Mouse (Mus musculus): ENCODE data around the gene Gm10964.
A peak's percentile ranks its signal among the peaks of the same experiment; 100 is the strongest.

Gene Gm10964

DNA sequence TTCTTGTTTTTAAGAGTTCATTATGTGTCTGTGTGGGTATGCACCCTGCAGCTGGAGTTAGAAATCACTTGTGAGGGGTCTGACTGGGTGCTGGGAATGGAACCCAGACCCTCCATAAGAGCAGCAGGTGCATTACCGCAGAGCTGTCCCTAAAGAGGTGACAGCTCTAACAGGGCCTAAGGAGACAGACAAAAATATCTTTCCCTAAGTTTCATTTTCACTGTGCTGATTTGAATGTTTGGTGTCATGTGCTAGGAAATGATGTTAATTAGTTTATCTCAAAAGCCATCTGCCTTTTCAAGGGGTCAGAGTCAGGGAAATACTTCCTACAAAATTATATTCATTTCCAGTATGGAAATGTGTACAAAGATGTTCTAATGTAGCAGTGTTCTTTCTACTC, at the start of gene Gm10964:
Gm10964 (plus strand) TSS at position 38 of the 400 bp plus-strand sequence.
- no peak for DNase-seq (ENCODE audit: low read depth, low spot score)

GRCm38 (mm10) chr3:103690506-103690905, 48.7 kb upstream of the Gm10964 start:
- no peak for DNase-seq (ENCODE audit: low read depth, low spot score)

GRCm38 (mm10) chr3:103695556-103695955, 43.6 kb upstream of the Gm10964 start:
- DNase-seq (ENCODE audit: low read depth, low spot score) = no peak

GRCm38 (mm10) chr3:103696388-103696925, 42.7 kb upstream of the Gm10964 start:
- peak; percentile 54 for DNase-seq (ENCODE audit: low read depth, low spot score)

- no peak for DNase-seq (ENCODE audit: low read depth, low spot score)
Measured at GRCm38 (mm10) chr3:103704661-103705060, 34.5 kb upstream of the Gm10964 start.

DNA sequence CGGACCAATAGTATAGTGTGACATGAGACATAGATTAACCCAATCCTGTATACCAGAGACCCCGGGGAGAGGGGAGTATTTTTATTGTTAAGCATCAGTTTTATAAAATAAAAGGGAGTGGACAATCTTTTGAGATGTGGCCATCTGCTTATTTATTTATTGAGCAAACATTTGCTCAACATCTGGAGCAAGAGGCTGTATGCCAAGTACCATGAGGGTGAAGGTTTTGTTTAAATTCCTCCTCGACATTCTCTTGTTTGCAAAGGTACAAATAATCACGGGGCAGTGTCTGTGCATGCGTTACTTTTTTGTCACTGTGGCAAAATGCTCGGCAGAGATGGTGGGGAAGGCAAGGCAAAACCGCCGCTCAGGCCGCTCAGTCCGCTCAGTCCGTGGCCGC, 33.7 kb upstream of the Gm10964 start:
- DNase-seq (ENCODE audit: low read depth, low spot score) = no peak

GRCm38 (mm10) chr3:103709470-103710040, 29.6 kb upstream of the Gm10964 start:
- DNase-seq (ENCODE audit: low read depth, low spot score) = no peak

- DNase-seq (ENCODE audit: low read depth, low spot score) = no peak
Measured at GRCm38 (mm10) chr3:103712196-103712595, 27.0 kb upstream of the Gm10964 start.

DNA sequence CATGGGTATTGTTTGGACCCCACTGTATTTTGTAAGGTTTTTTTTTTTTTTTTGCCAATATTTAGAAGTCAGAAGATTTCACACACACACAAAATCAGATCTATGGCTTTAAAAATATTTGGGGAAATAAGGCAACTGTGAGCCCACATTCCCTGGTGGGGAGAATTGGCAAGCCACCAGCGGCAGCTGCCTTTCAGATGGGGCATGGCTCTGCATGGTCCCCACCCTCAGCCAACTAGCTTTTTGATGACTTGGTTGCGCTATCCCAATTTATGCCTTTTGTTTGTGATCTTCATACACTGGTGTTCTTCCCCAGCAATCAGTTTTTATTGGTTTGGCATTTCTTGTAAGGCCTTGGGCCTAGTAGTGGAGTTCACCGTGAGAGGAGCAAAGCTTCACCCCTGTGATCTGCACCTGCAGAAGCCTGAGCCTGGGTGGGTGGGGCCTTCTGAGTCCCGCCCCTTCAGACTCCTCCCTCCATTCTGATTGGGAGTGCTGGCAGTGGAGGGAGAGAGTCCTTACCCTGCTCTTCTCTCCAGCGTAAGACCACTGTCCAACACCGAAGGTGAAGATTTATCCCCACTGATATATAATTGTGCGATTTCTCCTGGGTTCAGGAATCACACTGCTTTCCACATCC, 24.8 kb upstream of the Gm10964 start:
- DNase-seq (ENCODE audit: low read depth, low spot score) = peak; percentile 72

DNA sequence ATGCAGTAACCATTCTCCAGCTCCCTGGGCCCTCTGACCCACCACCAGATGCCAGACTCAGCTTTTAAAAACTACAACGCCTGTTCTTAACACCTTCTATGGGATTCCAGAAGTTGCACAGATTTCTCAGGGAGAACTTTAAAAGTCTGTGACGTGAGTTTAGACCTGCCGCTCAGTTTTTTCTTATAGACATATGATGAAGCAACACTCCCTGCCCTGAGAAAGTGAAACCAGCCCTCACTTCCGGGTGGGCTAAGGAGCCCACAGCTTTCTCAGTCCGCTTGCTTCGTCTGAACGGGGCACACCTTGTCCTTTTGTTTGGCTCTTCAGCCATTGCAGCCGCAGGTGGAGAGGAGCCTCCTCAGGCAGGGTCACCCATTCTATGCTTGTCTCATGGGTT, 24.2 kb upstream of the Gm10964 start:
- DNase-seq (ENCODE audit: low read depth, low spot score) = no peak

GRCm38 (mm10) chr3:103715762-103716693, 23.1 kb upstream of the Gm10964 start:
- DNase-seq (ENCODE audit: low read depth, low spot score) = peak; percentile 52

- no peak for DNase-seq (ENCODE audit: low read depth, low spot score)
Measured at GRCm38 (mm10) chr3:103716774-103717760, 22.1 kb upstream of the Gm10964 start.

DNA sequence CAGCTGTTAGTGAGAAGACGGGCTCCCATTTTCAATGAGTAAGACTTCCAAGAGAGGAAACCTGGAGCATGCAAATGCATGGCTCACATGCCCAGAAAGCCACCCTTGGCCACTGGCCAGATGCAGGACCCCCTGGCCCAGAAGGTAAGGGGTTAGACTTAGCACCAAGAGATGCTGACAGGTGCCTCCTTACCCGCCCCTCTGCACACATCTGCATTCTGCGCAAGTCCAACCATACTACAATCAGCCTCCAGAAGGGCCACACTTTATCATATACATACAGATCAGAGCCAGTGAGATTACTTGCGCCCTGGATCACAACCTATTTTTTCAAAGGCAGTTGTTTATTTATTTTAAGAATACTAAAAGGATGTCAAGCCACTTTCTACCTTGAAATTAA, 20.4 kb upstream of the Gm10964 start:
- no peak for DNase-seq (ENCODE audit: low read depth, low spot score)

DNA sequence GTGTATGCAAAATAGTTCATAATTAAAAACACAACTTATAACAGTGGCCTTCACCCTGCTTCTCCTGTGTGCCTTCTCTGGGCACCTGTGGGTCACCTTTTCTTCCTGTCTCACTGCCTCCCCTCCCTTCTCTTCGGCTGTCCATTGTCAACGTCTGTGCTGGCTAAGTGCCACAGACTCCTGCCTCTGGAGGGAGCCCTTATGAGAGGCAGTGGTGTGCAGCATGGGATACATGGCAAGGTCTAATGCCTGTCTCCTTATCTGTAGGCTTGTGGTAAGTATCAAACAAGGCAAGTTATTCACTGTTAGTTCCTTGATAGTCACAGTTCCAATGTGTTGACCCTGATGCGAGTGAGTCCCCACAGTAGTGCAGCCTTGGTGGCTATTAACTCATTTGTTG, 15.0 kb upstream of the Gm10964 start:
- DNase-seq (ENCODE audit: low read depth, low spot score) = no peak

DNA sequence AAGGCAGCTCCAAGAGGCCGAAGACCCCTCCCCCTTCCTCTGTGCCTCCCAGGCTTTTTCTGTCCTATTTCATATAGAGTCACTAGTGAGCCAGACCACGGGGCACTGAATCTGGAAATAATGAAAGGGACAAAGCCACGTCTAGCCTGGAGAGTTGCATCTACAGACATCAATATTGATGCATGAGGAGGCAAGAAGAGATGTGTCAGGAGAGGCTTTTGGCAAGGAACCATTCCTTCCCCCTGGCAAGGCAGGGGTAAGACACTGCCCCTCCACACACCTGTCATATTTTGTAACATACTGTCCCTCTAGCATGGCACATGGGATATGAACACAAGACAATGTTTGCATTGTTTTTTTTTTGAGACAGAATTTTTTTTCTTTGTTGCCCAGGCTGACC, 12.5 kb upstream of the Gm10964 start:
- no peak for DNase-seq (ENCODE audit: low read depth, low spot score)

GRCm38 (mm10) chr3:103727813-103728326, 11.3 kb upstream of the Gm10964 start:
- no peak for DNase-seq (ENCODE audit: low read depth, low spot score)

DNA sequence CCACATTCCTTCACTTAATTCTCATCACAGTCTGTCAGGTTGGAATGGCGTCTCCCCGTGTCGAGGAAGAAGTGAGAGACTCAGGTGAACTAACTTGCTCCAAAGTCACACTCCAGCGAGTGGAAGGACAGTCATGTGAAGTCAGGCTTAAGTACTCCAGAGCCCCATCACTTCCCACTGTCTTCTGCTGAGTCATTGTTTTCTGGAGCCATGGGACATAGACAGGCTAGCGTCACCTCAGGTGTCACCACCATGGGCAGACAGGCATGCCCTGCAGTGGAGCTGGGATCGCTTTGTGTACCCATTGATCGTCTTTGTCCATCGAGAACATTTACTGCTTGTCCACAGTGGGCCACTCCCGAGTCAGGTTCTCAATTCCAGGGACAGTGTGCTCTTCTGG, 9.3 kb upstream of the Gm10964 start:
- no peak for DNase-seq (ENCODE audit: low read depth, low spot score)

DNA sequence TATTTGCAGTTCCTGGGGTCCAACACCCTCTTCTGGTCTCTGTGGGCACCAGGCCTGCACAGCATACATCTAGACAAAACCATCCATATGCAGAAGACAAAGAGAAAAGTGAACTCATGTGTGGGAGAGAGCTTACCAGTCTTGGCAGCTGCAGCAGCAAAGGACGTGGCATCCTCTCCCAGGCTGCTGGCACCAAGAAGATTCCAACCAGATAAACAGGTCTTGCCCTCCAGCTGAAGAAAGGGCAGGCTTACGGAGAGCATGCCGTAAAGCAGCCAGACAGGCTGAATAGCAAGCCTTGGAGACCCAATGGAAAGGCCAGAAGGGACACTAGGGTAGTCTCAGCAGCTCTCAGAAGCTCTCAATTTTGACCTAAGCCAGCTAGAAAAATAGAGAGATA, 7.0 kb upstream of the Gm10964 start:
- no peak for DNase-seq (ENCODE audit: low read depth, low spot score)

- no peak for DNase-seq (ENCODE audit: low read depth, low spot score)
Measured at GRCm38 (mm10) chr3:103733176-103733575, 6.0 kb upstream of the Gm10964 start.

DNA sequence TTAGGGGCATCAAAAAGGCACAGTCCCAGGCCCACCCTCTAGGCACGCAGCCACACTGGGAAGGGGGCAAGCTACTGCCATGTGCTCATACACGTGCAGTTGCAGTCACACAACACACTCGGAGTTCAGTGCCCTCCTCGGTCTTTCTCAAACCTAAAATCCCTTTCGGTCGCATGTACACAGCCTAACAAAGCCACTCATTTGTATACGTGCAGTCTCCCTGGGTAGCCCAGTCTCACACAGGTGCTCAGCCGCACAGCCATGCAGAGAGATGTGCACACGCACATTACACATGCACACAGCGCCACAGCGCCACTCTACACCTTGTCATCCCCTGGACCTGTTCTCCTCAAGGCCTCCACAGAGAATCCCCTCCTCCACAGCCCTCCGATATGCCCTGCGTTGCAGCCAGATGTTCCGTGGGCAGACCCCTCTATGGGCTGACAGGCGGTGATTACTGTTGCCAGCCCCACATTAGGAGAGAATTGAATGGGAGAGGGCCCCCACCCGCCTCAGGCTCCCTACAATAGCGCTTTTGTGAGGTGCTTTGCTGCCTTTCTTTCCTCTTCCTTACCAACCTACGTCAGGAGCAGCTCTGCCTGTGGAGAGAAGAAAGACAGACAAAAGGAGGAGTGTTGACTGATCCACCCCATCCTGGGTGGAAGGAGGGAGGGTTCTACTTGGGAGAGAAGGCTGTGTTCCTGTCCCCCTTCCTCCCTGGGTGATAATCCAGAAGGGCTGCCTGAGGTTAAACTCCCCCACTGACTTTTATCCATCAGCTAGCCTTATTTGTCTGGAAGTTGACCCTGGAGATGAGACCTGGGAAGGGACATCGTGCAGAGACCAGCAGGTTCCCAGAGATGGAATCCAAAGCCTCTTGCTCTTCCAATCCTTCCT, 5.1 kb upstream of the Gm10964 start:
- DNase-seq (ENCODE audit: low read depth, low spot score) = peak; percentile 41
